Mouse (Mus musculus): Measurements from ENCODE around the gene Bmpr1a.

The Bmpr1a gene

DNA sequence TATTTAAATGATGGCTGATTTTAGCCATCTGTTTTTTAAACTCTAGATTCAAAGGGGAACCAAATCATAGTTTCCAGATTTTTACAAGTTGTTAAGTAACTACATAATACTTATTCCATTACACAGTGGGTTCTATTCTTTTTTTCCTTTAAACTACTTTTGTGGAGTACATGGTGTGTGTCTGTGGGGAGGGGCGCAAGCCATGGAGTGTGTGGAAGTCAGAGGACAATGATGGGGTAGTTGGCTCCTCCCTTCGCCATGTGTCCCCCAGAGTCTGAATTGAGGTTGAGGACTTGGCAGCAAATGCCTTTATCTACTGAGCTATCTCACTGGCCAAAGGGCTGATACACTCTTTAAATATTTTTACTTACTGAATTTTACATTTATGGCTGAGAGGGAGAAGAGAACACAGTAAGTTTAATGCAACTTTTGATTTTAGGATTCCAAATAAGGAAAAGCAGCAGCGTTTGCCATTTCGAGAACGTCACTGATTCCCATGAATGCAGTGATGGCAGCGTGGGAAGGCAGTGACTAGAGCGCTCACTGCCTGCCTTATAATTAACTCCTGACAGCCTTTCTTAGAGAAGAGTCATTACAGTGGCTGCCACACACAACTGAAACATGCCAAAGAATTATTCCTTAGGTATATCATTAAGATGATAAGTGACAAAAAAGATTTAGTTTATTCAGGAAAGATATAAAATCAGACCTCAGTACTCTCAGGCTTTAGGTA, 90.8 kb downstream of the Bmpr1a start:
- Histone ChIP-seq H3K27me3 (ENCODE audit: insufficient read depth, low read length) (no peaks in the 10 kb centered on the region), H3K9me3 (ENCODE audit: low read length) (no peaks in the 10 kb centered on the region), H3K4me1 (replicated peaks; ENCODE audit: low read depth, low read length) (no peaks in the 10 kb centered on the region), H3K4me3 (replicated peaks; ENCODE audit: low read length) (no peak overlapping the region), H3K36me3 (ENCODE audit: insufficient read depth, low read length) (peaks cover 61% of the 10 kb centered on the region)
- TF ChIP-seq POU5F1 (IDR thresholded peaks at IDR 0.05; ENCODE audit: borderline replicate concordance, low read length), result no peak
- TF ChIP-seq CTCF (conservative IDR thresholded peaks at IDR 0.05; ENCODE audit: low read length), result no peak
- TF ChIP-seq NANOG (IDR thresholded peaks at IDR 0.05; ENCODE audit: borderline replicate concordance, low read length), result no peak

DNA sequence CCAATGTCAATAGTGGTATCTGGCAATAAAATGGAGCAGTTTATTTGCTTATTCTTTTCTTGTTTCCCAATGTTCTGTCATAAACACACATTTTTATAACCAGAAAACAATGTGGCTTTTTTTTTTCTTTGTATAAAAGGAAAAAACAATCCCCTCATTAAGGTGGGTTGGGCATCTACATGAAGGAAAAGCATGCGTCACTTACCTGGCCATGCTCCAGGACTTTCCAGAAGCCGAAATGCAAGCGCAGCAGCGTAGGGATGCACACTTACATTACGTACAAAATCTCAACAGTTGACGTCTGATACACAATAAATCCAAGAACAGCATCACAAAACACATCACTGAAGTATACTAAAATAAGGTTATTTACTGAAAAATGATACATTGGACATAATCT, 92.4 kb downstream of the Bmpr1a start:
- peaks cover 61% of the 10 kb centered on the region for H3K36me3 ChIP-seq (ENCODE audit: insufficient read depth, low read length)
- TF ChIP-seq POU5F1 (IDR thresholded peaks at IDR 0.05; ENCODE audit: borderline replicate concordance, low read length), result no peak
- no peak for TF ChIP-seq CTCF (conservative IDR thresholded peaks at IDR 0.05; ENCODE audit: low read length)
- TF ChIP-seq NANOG (IDR thresholded peaks at IDR 0.05; ENCODE audit: borderline replicate concordance, low read length), result no peak
- no peaks in the 10 kb centered on the region for H3K27me3 ChIP-seq (ENCODE audit: insufficient read depth, low read length)
- no peaks in the 10 kb centered on the region for H3K9me3 ChIP-seq (ENCODE audit: low read length)
- no peaks in the 10 kb centered on the region for H3K4me1 ChIP-seq (replicated peaks; ENCODE audit: low read depth, low read length)
- no peak overlapping the region for H3K4me3 ChIP-seq (replicated peaks; ENCODE audit: low read length)

DNA sequence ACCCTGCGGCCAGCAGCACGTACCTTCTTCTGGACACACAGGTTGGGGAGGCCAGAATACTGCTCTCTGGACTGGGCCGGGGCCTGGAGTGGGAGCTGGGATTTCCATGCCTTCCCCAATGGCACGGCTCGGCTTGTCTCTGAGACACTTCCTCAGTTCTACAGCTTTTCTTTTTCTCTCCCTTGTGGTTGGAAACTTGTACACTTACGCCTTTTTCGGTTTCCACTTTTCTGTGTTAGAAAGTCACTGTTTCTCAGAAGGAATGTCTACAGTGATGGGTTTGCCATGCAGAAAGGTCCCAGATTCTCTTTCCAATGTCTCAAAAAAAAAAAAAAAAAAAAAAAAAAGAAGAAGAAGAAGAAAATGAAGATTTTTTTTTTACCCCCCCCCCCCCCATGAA, 99.7 kb downstream of the Bmpr1a start:
- H3K9me3 ChIP-seq (ENCODE audit: low read length), result no peaks in the 10 kb centered on the region
- no peak overlapping the region for H3K4me3 ChIP-seq (replicated peaks; ENCODE audit: low read length)
- H3K36me3 ChIP-seq (ENCODE audit: insufficient read depth, low read length), result peaks cover 50% of the 10 kb centered on the region
- TF ChIP-seq NANOG (IDR thresholded peaks at IDR 0.05; ENCODE audit: borderline replicate concordance, low read length) (no peak), CTCF (conservative IDR thresholded peaks at IDR 0.05; ENCODE audit: low read length) (no peak), POU5F1 (IDR thresholded peaks at IDR 0.05; ENCODE audit: borderline replicate concordance, low read length) (no peak)
- peaks cover 15% of the 10 kb centered on the region for H3K27me3 ChIP-seq (ENCODE audit: insufficient read depth, low read length)
- H3K4me1 ChIP-seq (replicated peaks; ENCODE audit: low read depth, low read length), result peaks cover 18% of the 10 kb centered on the region

DNA sequence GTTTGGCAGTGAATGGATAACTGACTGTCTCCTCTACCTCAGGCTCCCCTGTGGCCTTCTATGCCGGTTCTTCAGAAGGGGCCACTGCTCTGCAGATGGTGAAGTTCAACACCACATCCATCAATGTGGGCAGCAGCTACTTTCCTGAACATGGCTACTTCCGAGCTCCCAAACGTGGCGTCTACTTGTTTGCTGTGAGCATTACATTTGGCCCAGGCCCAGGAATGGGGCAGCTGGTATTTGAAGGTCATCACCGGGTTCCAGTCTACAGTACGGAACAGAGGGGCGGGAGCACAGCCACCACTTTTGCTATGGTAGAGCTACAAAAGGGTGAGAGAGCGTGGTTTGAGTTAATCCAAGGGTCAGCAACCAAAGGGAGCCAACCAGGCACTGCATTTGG, 100.3 kb downstream of the Bmpr1a start:
- peaks cover 22% of the 10 kb centered on the region for H3K4me1 ChIP-seq (replicated peaks; ENCODE audit: low read depth, low read length)
- no peak overlapping the region for H3K4me3 ChIP-seq (replicated peaks; ENCODE audit: low read length)
- H3K36me3 ChIP-seq (ENCODE audit: insufficient read depth, low read length), result peaks cover 50% of the 10 kb centered on the region
- no peak for TF ChIP-seq POU5F1 (IDR thresholded peaks at IDR 0.05; ENCODE audit: borderline replicate concordance, low read length)
- no peak for TF ChIP-seq CTCF (conservative IDR thresholded peaks at IDR 0.05; ENCODE audit: low read length)
- no peak for TF ChIP-seq NANOG (IDR thresholded peaks at IDR 0.05; ENCODE audit: borderline replicate concordance, low read length)
- H3K27me3 ChIP-seq (ENCODE audit: insufficient read depth, low read length), result peaks cover 21% of the 10 kb centered on the region
- H3K9me3 ChIP-seq (ENCODE audit: low read length), result no peaks in the 10 kb centered on the region

DNA sequence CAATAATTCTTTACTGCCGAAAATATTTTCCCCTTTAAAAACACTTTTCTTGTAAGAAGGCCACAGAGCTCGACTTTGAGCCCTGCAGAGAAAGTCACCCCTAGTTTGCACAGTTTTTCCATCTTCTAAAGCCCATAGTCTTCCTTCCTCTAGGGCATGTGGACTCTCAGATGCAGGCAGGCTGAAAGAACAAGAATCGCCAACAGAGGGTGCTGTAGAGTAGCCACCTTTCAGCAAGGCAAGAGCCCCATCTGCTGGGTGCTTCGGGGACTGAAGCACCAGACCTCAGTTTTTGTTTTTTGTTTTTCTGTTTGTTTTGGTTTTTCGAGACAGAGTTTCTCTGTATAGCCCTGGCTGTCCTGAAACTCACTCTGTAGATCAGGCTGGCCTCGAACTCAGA, 102.0 kb downstream of the Bmpr1a start:
- no peak overlapping the region for H3K4me3 ChIP-seq (replicated peaks; ENCODE audit: low read length)
- H3K4me1 ChIP-seq (replicated peaks; ENCODE audit: low read depth, low read length), result peaks cover 23% of the 10 kb centered on the region
- H3K27me3 ChIP-seq (ENCODE audit: insufficient read depth, low read length), result peaks cover 27% of the 10 kb centered on the region
- TF ChIP-seq POU5F1 (IDR thresholded peaks at IDR 0.05; ENCODE audit: borderline replicate concordance, low read length) (no peak), CTCF (conservative IDR thresholded peaks at IDR 0.05; ENCODE audit: low read length) (peak; percentile 92), NANOG (IDR thresholded peaks at IDR 0.05; ENCODE audit: borderline replicate concordance, low read length) (no peak)
- H3K36me3 ChIP-seq (ENCODE audit: insufficient read depth, low read length), result peaks cover 53% of the 10 kb centered on the region
- H3K9me3 ChIP-seq (ENCODE audit: low read length), result no peaks in the 10 kb centered on the region

DNA sequence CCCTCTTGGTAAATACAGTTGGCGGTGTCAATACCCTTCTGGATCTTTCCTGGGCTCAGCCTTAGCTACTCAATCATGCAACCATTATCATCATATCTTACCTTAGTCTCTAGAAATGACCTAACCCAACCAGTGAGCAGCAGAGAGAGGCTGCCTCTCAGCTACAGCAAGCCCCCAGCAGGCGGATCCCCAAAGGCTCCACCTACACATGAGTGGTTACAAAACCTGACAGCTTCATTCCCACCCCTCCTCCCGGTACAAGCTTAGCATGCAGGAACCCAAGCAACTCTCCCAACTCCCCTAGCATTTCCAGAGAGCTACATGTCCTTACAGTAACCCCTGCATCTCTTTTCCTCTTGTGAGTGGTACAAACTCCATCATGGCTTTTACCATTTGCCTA, 103.1 kb downstream of the Bmpr1a start:
- Histone ChIP-seq H3K4me1 (replicated peaks; ENCODE audit: low read depth, low read length) (peaks cover 23% of the 10 kb centered on the region), H3K9me3 (ENCODE audit: low read length) (no peaks in the 10 kb centered on the region), H3K4me3 (replicated peaks; ENCODE audit: low read length) (no peak overlapping the region), H3K27me3 (ENCODE audit: insufficient read depth, low read length) (peaks cover 27% of the 10 kb centered on the region), H3K36me3 (ENCODE audit: insufficient read depth, low read length) (peaks cover 52% of the 10 kb centered on the region)
- TF ChIP-seq POU5F1 (IDR thresholded peaks at IDR 0.05; ENCODE audit: borderline replicate concordance, low read length) (no peak), CTCF (conservative IDR thresholded peaks at IDR 0.05; ENCODE audit: low read length) (no peak), NANOG (IDR thresholded peaks at IDR 0.05; ENCODE audit: borderline replicate concordance, low read length) (no peak)

DNA sequence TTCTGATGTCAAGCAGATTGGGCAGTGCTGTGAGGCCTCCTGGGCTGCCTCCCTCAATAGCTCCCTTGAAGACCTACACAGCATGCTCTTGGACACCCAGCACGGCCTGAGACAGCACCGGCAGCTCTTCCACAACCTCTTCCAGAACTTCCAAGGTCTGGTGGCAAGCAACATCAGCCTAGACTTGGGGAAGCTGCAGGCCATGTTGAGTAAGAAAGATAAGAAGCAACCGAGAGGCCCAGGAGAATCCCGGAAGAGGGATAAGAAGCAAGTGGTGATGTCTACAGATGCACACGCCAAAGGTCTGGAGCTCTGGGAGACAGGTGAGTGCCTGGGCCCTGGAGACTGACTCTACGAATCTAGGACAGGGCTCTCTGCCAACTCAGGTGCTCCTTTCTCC, 103.8 kb downstream of the Bmpr1a start:
- Histone ChIP-seq H3K4me3 (replicated peaks; ENCODE audit: low read length) (peak overlapping the region; percentile 72), H3K4me1 (replicated peaks; ENCODE audit: low read depth, low read length) (peaks cover 23% of the 10 kb centered on the region), H3K36me3 (ENCODE audit: insufficient read depth, low read length) (peaks cover 45% of the 10 kb centered on the region), H3K27me3 (ENCODE audit: insufficient read depth, low read length) (peaks cover 27% of the 10 kb centered on the region), H3K9me3 (ENCODE audit: low read length) (no peaks in the 10 kb centered on the region)
- TF ChIP-seq POU5F1 (IDR thresholded peaks at IDR 0.05; ENCODE audit: borderline replicate concordance, low read length), result no peak
- TF ChIP-seq CTCF (conservative IDR thresholded peaks at IDR 0.05; ENCODE audit: low read length), result no peak
- TF ChIP-seq NANOG (IDR thresholded peaks at IDR 0.05; ENCODE audit: borderline replicate concordance, low read length), result no peak

DNA sequence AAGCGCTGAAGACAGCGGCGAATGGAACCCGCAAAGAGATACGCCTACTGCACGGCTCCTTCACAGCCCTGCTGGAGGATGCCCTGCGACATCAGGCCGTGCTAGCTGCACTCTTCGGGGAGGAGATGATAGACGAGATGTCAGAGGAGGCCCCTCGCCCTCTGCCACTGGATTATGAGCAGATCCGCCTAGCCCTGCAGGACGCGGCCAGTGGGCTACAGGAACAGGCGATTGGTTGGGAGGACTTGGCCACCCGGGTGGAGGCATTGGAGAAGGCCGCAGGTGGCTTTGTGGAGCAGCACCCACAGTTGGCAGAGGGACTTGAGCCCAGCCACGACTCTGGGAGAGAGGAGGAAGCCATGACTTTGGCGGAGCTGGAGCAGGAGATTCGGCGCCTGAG, 104.2 kb downstream of the Bmpr1a start:
- Histone ChIP-seq H3K4me3 (replicated peaks; ENCODE audit: low read length) (peak overlapping the region; percentile 72), H3K27me3 (ENCODE audit: insufficient read depth, low read length) (peaks cover 27% of the 10 kb centered on the region), H3K9me3 (ENCODE audit: low read length) (no peaks in the 10 kb centered on the region), H3K4me1 (replicated peaks; ENCODE audit: low read depth, low read length) (peaks cover 26% of the 10 kb centered on the region), H3K36me3 (ENCODE audit: insufficient read depth, low read length) (peaks cover 42% of the 10 kb centered on the region)
- no peak for TF ChIP-seq CTCF (conservative IDR thresholded peaks at IDR 0.05; ENCODE audit: low read length)
- no peak for TF ChIP-seq POU5F1 (IDR thresholded peaks at IDR 0.05; ENCODE audit: borderline replicate concordance, low read length)
- no peak for TF ChIP-seq NANOG (IDR thresholded peaks at IDR 0.05; ENCODE audit: borderline replicate concordance, low read length)

DNA sequence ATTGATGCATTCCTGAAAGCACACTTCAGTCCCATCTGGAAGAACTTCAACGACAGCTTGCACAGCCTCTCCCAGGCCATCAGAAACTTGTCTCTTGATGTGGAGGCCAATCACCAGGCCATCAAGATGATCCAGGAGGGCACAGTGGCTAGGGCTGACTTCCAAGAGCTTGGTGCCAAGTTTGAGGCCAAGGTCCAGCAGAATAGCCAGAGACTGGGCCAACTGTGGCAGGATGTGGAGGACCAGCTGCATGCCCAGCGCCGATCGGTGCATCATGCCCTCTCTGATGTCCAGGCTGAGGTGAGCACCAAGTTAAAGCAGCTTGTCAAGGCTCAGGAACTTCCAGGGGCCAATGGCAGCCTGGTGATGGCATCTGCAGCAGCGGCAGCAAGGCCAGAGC, 105.3 kb downstream of the Bmpr1a start:
- TF ChIP-seq CTCF (conservative IDR thresholded peaks at IDR 0.05; ENCODE audit: low read length) (no peak), NANOG (IDR thresholded peaks at IDR 0.05; ENCODE audit: borderline replicate concordance, low read length) (no peak), POU5F1 (IDR thresholded peaks at IDR 0.05; ENCODE audit: borderline replicate concordance, low read length) (no peak)
- H3K36me3 ChIP-seq (ENCODE audit: insufficient read depth, low read length), result peaks cover 36% of the 10 kb centered on the region
- H3K4me1 ChIP-seq (replicated peaks; ENCODE audit: low read depth, low read length), result peaks cover 27% of the 10 kb centered on the region
- H3K27me3 ChIP-seq (ENCODE audit: insufficient read depth, low read length), result peaks cover 27% of the 10 kb centered on the region
- H3K4me3 ChIP-seq (replicated peaks; ENCODE audit: low read length), result no peak overlapping the region
- H3K9me3 ChIP-seq (ENCODE audit: low read length), result no peaks in the 10 kb centered on the region
